Mouse (Mus musculus): ENCODE results near the gene Dysf. TPM values are rescaled to one million over a fixed set of nuclear protein-coding genes. Genes with fewer than 3 reads are reported as not detected.

The Dysf gene
- polyA plus RNA-seq, 1 experiment from 2014 or later: 18.6 TPM

- Histone ChIP-seq H3K27ac (replicated peaks in 1 of 2; ENCODE audit: control insufficient read depth in 1 of 2, insufficient read depth in 1 of 2, low read depth in 2 of 2, low read length in 2 of 2) (no peak overlapping the region), H3K27me3 (ENCODE audit: control insufficient read depth, insufficient read depth, low read length) (no peaks in the 10 kb centered on the region), H3K4me3 (ENCODE audit: control insufficient read depth in 1 of 2, insufficient read depth in 1 of 2, low read depth in 1 of 2, low read length in 2 of 2) (no peak overlapping the region), H3K4me1 (ENCODE audit: control insufficient read depth in 2 of 2, insufficient read depth in 2 of 2, low read length in 2 of 2) (peaks cover 5 to 10% of the 10 kb centered on the region in 2 experiments; a peak in 3 of 4 replicates), H3K9me3 (ENCODE audit: control insufficient read depth, low read length) (no peaks in the 10 kb centered on the region), H3K9ac (ENCODE audit: low read length) (no peak overlapping the region), H3K36me3 (ENCODE audit: control insufficient read depth, insufficient read depth, low read length) (peaks cover 8% of the 10 kb centered on the region; the same call in 1 of the 2 replicates), H3K4me2 (ENCODE audit: low read length) (no peak overlapping the region)
- WGBS: 49% methylated on average over 6 of the region's 6 CpGs
- no peak for ATAC-seq (ENCODE audit: insufficient number of reproducible peaks, insufficient read depth, low FRiP score, low read depth)
Observed at GRCm38 (mm10) chr6:84051032-84051431, 42.6 kb downstream of the Dysf start.

GRCm38 (mm10) chr6:84053874-84054530 is 45.6 kb downstream of the Dysf start:
- ATAC-seq (ENCODE audit: insufficient number of reproducible peaks, insufficient read depth, low FRiP score, low read depth): no peak
- peaks cover 15 to 17% of the 10 kb centered on the region in 2 experiments for H3K4me1 ChIP-seq (ENCODE audit: control insufficient read depth in 2 of 2, insufficient read depth in 2 of 2, low read length in 2 of 2)
- H3K36me3 ChIP-seq (ENCODE audit: control insufficient read depth, insufficient read depth, low read length): peaks cover 6% of the 10 kb centered on the region; the same call in 1 of the 2 replicates
- H3K4me2 ChIP-seq (ENCODE audit: low read length): no peak overlapping the region
- H3K9me3 ChIP-seq (ENCODE audit: control insufficient read depth, low read length): no peaks in the 10 kb centered on the region
- peak overlapping the region; percentile 52 to 61 for H3K27ac ChIP-seq (replicated peaks in 1 of 2; ENCODE audit: control insufficient read depth in 1 of 2, insufficient read depth in 1 of 2, low read depth in 2 of 2, low read length in 2 of 2)
- no peaks in the 10 kb centered on the region for H3K27me3 ChIP-seq (ENCODE audit: control insufficient read depth, insufficient read depth, low read length)
- 61% methylated on average over 9 of the region's 9 CpGs for WGBS
- H3K4me3 ChIP-seq (ENCODE audit: control insufficient read depth in 1 of 2, insufficient read depth in 1 of 2, low read depth in 1 of 2, low read length in 2 of 2): no peak overlapping the region
- H3K9ac ChIP-seq (ENCODE audit: low read length): no peak overlapping the region

DNA sequence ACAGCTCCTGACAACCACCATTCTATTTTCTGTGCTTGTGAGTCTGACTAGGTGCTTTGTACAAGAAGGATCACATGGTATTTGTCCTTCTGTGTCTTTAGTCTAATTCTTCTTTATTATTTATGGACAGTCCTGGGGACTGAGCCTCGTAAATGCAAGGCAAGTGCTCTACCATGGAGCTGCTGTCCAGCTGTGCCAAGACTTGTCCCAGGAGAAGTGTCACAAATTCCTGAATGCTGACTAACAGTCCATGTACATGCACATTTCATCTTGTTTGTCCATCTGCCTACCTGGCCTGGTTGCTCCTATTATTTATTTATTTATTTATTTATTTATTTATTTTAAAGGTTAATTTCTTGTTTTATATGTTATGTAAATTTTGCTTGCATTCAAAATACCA is 47.2 kb downstream of the Dysf start:
- no peak overlapping the region for H3K9ac ChIP-seq (ENCODE audit: low read length)
- H3K4me1 ChIP-seq (ENCODE audit: control insufficient read depth in 2 of 2, insufficient read depth in 2 of 2, low read length in 2 of 2): peaks cover 28 to 30% of the 10 kb centered on the region in 2 experiments
- H3K4me2 ChIP-seq (ENCODE audit: low read length): no peak overlapping the region
- no peaks in the 10 kb centered on the region for H3K9me3 ChIP-seq (ENCODE audit: control insufficient read depth, low read length)
- no peaks in the 10 kb centered on the region for H3K27me3 ChIP-seq (ENCODE audit: control insufficient read depth, insufficient read depth, low read length)
- ATAC-seq (ENCODE audit: insufficient number of reproducible peaks, insufficient read depth, low FRiP score, low read depth): no peak
- H3K36me3 ChIP-seq (ENCODE audit: control insufficient read depth, insufficient read depth, low read length): peaks cover 9% of the 10 kb centered on the region; the same call in 1 of the 2 replicates
- 32% methylated on average over 1 of the region's 1 CpGs for WGBS
- H3K4me3 ChIP-seq (ENCODE audit: control insufficient read depth in 1 of 2, insufficient read depth in 1 of 2, low read depth in 1 of 2, low read length in 2 of 2): no peak overlapping the region
- H3K27ac ChIP-seq (replicated peaks in 1 of 2; ENCODE audit: control insufficient read depth in 1 of 2, insufficient read depth in 1 of 2, low read depth in 2 of 2, low read length in 2 of 2): no peak overlapping the region

DNA sequence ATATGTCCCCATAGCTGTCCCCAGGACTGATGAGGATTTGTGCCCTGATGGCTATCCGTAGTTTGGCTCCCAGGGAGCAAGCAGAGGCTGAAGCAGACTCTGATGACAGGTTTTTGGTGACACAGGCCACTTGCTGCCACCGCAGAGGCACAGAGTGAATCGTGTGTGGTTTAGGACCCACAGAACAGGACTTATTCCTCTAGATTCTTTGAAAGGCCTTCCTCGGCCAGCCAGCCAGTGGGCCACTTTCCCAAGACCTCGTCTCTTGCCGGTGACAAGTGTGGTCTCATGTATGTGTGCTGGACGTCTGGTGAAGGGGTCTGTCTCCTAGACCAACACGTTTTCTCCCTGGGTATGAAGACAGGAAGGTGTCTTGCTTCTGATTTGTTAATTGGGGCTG is 48.8 kb downstream of the Dysf start:
- ATAC-seq (ENCODE audit: insufficient number of reproducible peaks, insufficient read depth, low FRiP score, low read depth): no peak
- Histone ChIP-seq H3K4me2 (ENCODE audit: low read length) (no peak overlapping the region), H3K4me3 (ENCODE audit: control insufficient read depth in 1 of 2, insufficient read depth in 1 of 2, low read depth in 1 of 2, low read length in 2 of 2) (no peak overlapping the region), H3K9me3 (ENCODE audit: control insufficient read depth, low read length) (no peaks in the 10 kb centered on the region), H3K36me3 (ENCODE audit: control insufficient read depth, insufficient read depth, low read length) (peaks cover 8% of the 10 kb centered on the region; the same call in 1 of the 2 replicates), H3K27ac (replicated peaks in 1 of 2; ENCODE audit: control insufficient read depth in 1 of 2, insufficient read depth in 1 of 2, low read depth in 2 of 2, low read length in 2 of 2) (no peak overlapping the region), H3K27me3 (ENCODE audit: control insufficient read depth, insufficient read depth, low read length) (no peaks in the 10 kb centered on the region), H3K9ac (ENCODE audit: low read length) (no peak overlapping the region), H3K4me1 (ENCODE audit: control insufficient read depth in 2 of 2, insufficient read depth in 2 of 2, low read length in 2 of 2) (peaks cover 23 to 28% of the 10 kb centered on the region in 2 experiments)
- WGBS: 76% methylated on average over 8 of the region's 8 CpGs

DNA sequence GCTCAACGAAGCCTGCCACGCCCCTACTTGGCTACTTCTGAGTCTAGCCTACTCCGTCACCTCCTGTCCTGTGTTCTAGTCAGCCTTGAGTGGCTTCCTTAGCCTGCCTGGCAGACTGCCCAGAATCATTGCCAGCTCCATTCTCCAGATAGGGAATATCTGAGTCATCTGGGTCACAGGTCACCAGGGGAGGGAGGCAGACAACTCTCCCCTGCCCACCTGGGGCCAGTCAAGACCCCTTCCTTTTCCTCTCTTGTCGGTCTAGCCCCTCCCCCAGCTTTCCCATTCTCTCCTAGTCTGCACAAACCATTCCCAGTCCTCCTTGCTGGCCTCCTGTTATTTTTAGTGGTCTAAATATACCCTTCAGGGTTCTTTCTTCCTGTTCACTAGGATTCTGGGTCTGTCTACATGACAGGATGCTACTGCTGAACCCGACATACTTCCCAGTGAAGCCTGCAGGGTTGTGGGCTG is 50.3 kb downstream of the Dysf start:
- no peak overlapping the region for H3K9ac ChIP-seq (ENCODE audit: low read length)
- peaks cover 13% of the 10 kb centered on the region; the same call in 1 of the 2 replicates for H3K36me3 ChIP-seq (ENCODE audit: control insufficient read depth, insufficient read depth, low read length)
- peaks cover 23% of the 10 kb centered on the region in 2 experiments for H3K4me1 ChIP-seq (ENCODE audit: control insufficient read depth in 2 of 2, insufficient read depth in 2 of 2, low read length in 2 of 2)
- no peak overlapping the region for H3K4me3 ChIP-seq (ENCODE audit: control insufficient read depth in 1 of 2, insufficient read depth in 1 of 2, low read depth in 1 of 2, low read length in 2 of 2)
- H3K9me3 ChIP-seq (ENCODE audit: control insufficient read depth, low read length): no peaks in the 10 kb centered on the region
- peak overlapping the region; percentile 67 to 83 for H3K27ac ChIP-seq (replicated peaks in 1 of 2; ENCODE audit: control insufficient read depth in 1 of 2, insufficient read depth in 1 of 2, low read depth in 2 of 2, low read length in 2 of 2)
- 24% methylated on average over 5 of the region's 5 CpGs for WGBS
- no peaks in the 10 kb centered on the region for H3K27me3 ChIP-seq (ENCODE audit: control insufficient read depth, insufficient read depth, low read length)
- H3K4me2 ChIP-seq (ENCODE audit: low read length): peak overlapping the region; percentile 31; the same call in 1 of the 2 replicates
- peak; percentile 74 for ATAC-seq (ENCODE audit: insufficient number of reproducible peaks, insufficient read depth, low FRiP score, low read depth)

DNA sequence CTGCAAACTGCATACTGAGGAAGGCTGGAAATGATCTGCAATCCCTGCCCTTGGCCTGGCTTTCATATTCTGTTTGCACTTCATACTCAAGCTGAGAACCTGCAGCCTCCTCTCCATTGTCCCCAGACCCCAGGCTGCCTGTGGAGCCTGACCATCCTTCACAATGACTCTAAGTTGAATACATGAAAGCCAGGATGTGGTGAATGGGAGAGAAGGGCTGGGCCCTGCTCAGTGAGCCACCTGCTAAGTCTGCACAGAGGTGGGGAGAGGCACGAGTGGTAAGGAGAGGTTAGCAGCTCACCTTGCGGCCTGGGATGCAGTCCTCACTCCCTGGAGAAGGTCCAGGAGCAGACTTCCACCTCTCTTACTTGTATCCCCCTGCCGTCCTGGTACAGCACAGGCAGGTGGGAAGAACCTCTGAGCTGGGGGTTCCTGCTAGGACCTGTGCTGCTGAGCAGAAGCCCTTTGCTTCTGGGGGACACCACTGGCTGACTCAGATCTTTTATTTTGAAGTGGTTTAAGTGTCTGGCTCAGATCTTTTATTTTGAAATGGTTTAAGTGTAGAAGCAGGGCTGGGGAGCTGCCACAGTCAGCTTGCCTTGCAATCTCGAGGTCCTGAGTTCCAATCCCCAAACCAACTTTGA is 51.5 kb downstream of the Dysf start:
- H3K4me3 ChIP-seq (ENCODE audit: control insufficient read depth in 1 of 2, insufficient read depth in 1 of 2, low read depth in 1 of 2, low read length in 2 of 2): no peak overlapping the region
- peak overlapping the region in 1 of 2 experiments; percentile 83; a peak in 3 of 4 replicates for H3K27ac ChIP-seq (replicated peaks in 1 of 2; ENCODE audit: control insufficient read depth in 1 of 2, insufficient read depth in 1 of 2, low read depth in 2 of 2, low read length in 2 of 2)
- H3K36me3 ChIP-seq (ENCODE audit: control insufficient read depth, insufficient read depth, low read length): peaks cover 18% of the 10 kb centered on the region
- ATAC-seq (ENCODE audit: insufficient number of reproducible peaks, insufficient read depth, low FRiP score, low read depth): no peak
- WGBS: 61% methylated on average over 4 of the region's 4 CpGs
- no peak overlapping the region for H3K9ac ChIP-seq (ENCODE audit: low read length)
- H3K4me1 ChIP-seq (ENCODE audit: control insufficient read depth in 2 of 2, insufficient read depth in 2 of 2, low read length in 2 of 2): peaks cover 20 to 23% of the 10 kb centered on the region in 2 experiments
- H3K4me2 ChIP-seq (ENCODE audit: low read length): no peak overlapping the region
- no peaks in the 10 kb centered on the region for H3K9me3 ChIP-seq (ENCODE audit: control insufficient read depth, low read length)
- H3K27me3 ChIP-seq (ENCODE audit: control insufficient read depth, insufficient read depth, low read length): no peaks in the 10 kb centered on the region

- peaks cover 22% of the 10 kb centered on the region for H3K36me3 ChIP-seq (ENCODE audit: control insufficient read depth, insufficient read depth, low read length)
- ATAC-seq (ENCODE audit: insufficient number of reproducible peaks, insufficient read depth, low FRiP score, low read depth): no peak
- no peaks in the 10 kb centered on the region for H3K27me3 ChIP-seq (ENCODE audit: control insufficient read depth, insufficient read depth, low read length)
- WGBS: 8% methylated on average over 5 of the region's 5 CpGs
- no peaks in the 10 kb centered on the region for H3K9me3 ChIP-seq (ENCODE audit: control insufficient read depth, low read length)
- H3K4me1 ChIP-seq (ENCODE audit: control insufficient read depth in 2 of 2, insufficient read depth in 2 of 2, low read length in 2 of 2): peaks cover 20 to 23% of the 10 kb centered on the region in 2 experiments
- H3K4me2 ChIP-seq (ENCODE audit: low read length): no peak overlapping the region
- H3K4me3 ChIP-seq (ENCODE audit: control insufficient read depth in 1 of 2, insufficient read depth in 1 of 2, low read depth in 1 of 2, low read length in 2 of 2): no peak overlapping the region
- no peak overlapping the region for H3K9ac ChIP-seq (ENCODE audit: low read length)
- no peak overlapping the region for H3K27ac ChIP-seq (replicated peaks in 1 of 2; ENCODE audit: control insufficient read depth in 1 of 2, insufficient read depth in 1 of 2, low read depth in 2 of 2, low read length in 2 of 2)
Observed at GRCm38 (mm10) chr6:84061328-84061727, 52.9 kb downstream of the Dysf start.
